Mouse (Mus musculus) midbrain, embryonic 14.5 days (tissue): Measurements from ENCODE around the gene Acap3. TPM values are rescaled to one million over a fixed set of nuclear protein-coding genes. Genes with fewer than 3 reads are reported as not detected.

Source experiments
- ATAC-seq: fragments of 200-750 bp; cut with Nextera tagmentation; 2 replicates; pipeline ENCODE4 v1.8.0; 2017; ENCODE audit warnings: moderate number of reproducible peaks, moderate library complexity; ENCODE audit not compliant: low FRiP score, low TSS enrichment
- DNase-seq: peaks from one replicate; pipeline ENCODE4 v3.0.0-alpha.2; 2015
- H3K27ac ChIP-seq: fragments of 300-500 bp; sonication (generic); replicated peaks from 2 replicates; pipeline ENCODE4 v1.5.1; 2014; ENCODE audit warnings: mild to moderate bottlenecking, low read depth, low read length, moderate library complexity
- H3K27me3 ChIP-seq: fragments of 300-500 bp; sonication (generic); 2 replicates; pipeline ENCODE4 v1.6.1; 2014; ENCODE audit warnings: low read length, control low read depth, mixed read lengths; ENCODE audit not compliant: control insufficient read depth, insufficient read depth
- H3K36me3 ChIP-seq: fragments of 300-500 bp; sonication (generic); 2 replicates; pipeline ENCODE4 v1.6.1; 2014; ENCODE audit warnings: low read length, control low read depth; ENCODE audit not compliant: control insufficient read depth, insufficient read depth
- H3K4me1 ChIP-seq: fragments of 300-500 bp; sonication (generic); 2 replicates; pipeline ENCODE4 v1.6.1; 2014; ENCODE audit warnings: mild to moderate bottlenecking, antibody characterized with exemption, low read length, control low read depth; ENCODE audit not compliant: control insufficient read depth, insufficient read depth
- H3K4me2 ChIP-seq: fragments of 300-500 bp; sonication (generic); 2 replicates; pipeline ENCODE4 v1.6.1; 2014; ENCODE audit warnings: mild to moderate bottlenecking, low read length, moderate library complexity
- H3K4me3 ChIP-seq: fragments of 300-500 bp; sonication (generic); replicated peaks from 2 replicates; pipeline ENCODE4 v1.5.1; 2014; ENCODE audit warnings: low read depth, low read length
- H3K9ac ChIP-seq: fragments of 300-500 bp; sonication (generic); replicated peaks from 2 replicates; pipeline ENCODE4 v1.6.1; 2014; ENCODE audit warnings: mild to moderate bottlenecking, low read length, moderate library complexity
- H3K9me3 ChIP-seq: fragments of 300-500 bp; sonication (generic); 2 replicates; pipeline ENCODE4 v1.6.1; 2016; ENCODE audit warnings: low read length, control low read depth, mixed read lengths; ENCODE audit not compliant: control insufficient read depth
- whole genome bisulfite sequencing: fragments of 180-500 bp; shearing (Covaris S2); extraction: QIAGEN DNeasy Blood & Tissue Kit; methylation state at CpG from one replicate; pipeline ENCODE4 v1.1.7; 2014; 5-methylcytosine and 5-hydroxymethylcytosine counted together
- polyA plus RNA-seq: library from polyadenylated mRNA; unstranded; fragments of >200 nt; fragmentation: Nextera tagmentation; extraction: Ambion mirVana; gene quantifications from 2 replicates; pipeline ENCODE4 v1.2.1, GENCODE M21; 2014

Gene Acap3
- 76.6 and 84.8 TPM in 2 replicates for polyA plus RNA-seq

DNA sequence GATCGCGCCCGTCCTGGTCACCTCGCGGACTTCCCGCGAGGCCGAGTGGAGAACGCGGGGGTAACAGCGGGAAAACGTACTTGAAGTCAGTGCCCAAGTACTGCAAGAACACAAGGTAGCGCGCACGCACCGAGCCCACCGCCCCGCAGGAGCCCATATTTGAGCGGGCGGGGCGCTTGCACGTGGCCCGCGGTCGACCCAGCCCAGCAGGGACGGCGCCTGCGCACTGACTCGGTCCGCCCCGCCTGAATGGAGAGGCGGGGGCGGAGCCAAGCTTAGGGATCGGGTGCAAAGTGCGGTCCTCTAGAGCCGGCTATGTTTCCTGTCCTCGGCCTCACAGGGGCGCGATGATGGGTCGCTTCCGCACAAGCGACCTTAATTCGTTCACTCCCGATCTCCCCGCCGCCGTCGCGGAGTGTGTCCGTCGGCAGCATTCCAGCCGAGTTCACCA, at the start of gene Acap3, which contains the start of gene Pusl1:
Gene Acap3 (plus strand): TSS at position 272 of the 451 bp plus-strand sequence.
Gene Pusl1 (minus strand): TSS at position 231 of the 451 bp plus-strand sequence.
- peaks cover 36% of the 10 kb centered on the region for H3K4me1 ChIP-seq
- DNase-seq (peak; percentile 99), ATAC-seq (peak; percentile 89)
- H3K4me2 ChIP-seq: peak within 1 kb of the TSS; percentile 99
- WGBS: under 1% methylated on average over 52 of the region's 52 CpGs
- H3K36me3 ChIP-seq: peaks cover 45% of the 10 kb centered on the region
- peak within 1 kb of the TSS; percentile 92 for H3K9ac ChIP-seq
- no peaks in the 10 kb centered on the region for H3K27me3 ChIP-seq
- H3K27ac ChIP-seq: peak within 1 kb of the TSS; percentile 99
- H3K9me3 ChIP-seq: no peaks in the 10 kb centered on the region
- H3K4me3 ChIP-seq: peak within 1 kb of the TSS; percentile 98

DNA sequence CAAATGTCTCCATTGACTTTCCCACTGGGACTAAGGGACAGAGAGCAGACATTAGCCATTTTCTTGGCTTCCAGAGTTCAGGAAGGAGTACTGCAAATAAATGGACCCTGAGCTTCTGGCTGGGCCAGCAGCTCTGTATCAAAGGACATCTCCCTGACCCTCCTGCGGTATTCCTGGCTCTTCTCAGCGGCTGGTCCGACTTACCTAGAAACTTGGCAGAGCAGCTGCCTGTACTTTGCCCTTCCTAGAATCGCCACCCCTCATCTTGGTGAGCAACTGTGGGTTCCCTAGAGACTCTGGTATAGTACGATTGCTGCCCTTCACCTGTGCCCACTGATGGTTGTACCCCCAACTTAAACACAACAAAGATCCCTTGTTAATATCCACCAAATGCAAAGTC, 48.4 kb upstream of the Acap3 start:
- no peak for DNase-seq
- H3K36me3 ChIP-seq: no peaks in the 10 kb centered on the region
- no peak for ATAC-seq
- no peak overlapping the region for H3K27ac ChIP-seq
- no peak overlapping the region for H3K4me2 ChIP-seq
- H3K9ac ChIP-seq: no peak overlapping the region
- no peaks in the 10 kb centered on the region; the same call in none of the 2 replicates for H3K27me3 ChIP-seq
- H3K4me3 ChIP-seq: no peak overlapping the region
- H3K9me3 ChIP-seq: no peaks in the 10 kb centered on the region
- 95% methylated on average over 5 of the region's 5 CpGs for WGBS
- H3K4me1 ChIP-seq: peaks cover 21% of the 10 kb centered on the region

DNA sequence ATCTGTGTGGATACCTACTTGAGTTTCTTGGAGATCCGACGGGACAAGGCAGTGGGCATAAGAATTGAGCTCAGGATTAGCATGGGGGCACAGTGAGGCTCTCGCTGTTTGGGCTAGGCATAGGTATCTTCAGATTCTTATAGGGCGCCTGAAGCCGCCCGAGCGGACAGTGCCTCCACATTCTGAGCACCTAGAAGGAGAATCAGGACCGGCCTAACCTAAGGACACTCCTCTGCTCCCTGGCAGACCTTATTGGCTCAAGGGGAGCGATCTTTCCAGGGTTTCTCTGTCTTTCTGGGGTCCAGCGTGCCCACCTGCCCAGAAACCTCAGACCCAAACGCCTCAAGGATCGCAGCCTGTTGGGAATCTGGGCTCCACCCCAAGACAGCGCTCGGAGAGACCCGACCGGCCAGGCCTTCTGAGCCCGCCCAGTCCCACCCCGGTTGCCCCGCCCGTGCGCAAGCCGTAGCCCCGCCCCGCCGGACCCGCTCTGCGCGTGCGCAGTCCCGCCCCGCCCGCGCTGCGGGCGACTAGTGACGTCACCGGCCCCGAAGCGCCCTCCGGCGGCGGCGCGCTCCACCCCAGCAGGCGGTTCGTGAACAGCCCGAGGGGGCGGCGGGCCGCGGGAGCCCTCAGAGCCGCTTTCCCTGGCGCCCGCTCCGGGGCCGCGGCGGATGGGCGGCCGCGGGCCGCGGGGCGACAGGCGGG, 44.6 kb upstream of the Acap3 start, which contains the start of gene Dvl1:
Gene Dvl1 (plus strand): TSS at position 532 of the 708 bp plus-strand sequence.
- H3K4me1 ChIP-seq: peaks cover 25% of the 10 kb centered on the region
- no peaks in the 10 kb centered on the region; the same call in 1 of the 2 replicates for H3K27me3 ChIP-seq
- DNase-seq: peak; percentile 96
- H3K27ac ChIP-seq: peak within 1 kb of the TSS; percentile 86
- no peaks in the 10 kb centered on the region for H3K36me3 ChIP-seq
- H3K9ac ChIP-seq: peak within 1 kb of the TSS; percentile 91
- peak; percentile 88 for ATAC-seq
- no peaks in the 10 kb centered on the region for H3K9me3 ChIP-seq
- WGBS: 2% methylated on average over 65 of the region's 65 CpGs
- H3K4me3 ChIP-seq: peak within 1 kb of the TSS; percentile 85
- H3K4me2 ChIP-seq: peak within 1 kb of the TSS; percentile 95

DNA sequence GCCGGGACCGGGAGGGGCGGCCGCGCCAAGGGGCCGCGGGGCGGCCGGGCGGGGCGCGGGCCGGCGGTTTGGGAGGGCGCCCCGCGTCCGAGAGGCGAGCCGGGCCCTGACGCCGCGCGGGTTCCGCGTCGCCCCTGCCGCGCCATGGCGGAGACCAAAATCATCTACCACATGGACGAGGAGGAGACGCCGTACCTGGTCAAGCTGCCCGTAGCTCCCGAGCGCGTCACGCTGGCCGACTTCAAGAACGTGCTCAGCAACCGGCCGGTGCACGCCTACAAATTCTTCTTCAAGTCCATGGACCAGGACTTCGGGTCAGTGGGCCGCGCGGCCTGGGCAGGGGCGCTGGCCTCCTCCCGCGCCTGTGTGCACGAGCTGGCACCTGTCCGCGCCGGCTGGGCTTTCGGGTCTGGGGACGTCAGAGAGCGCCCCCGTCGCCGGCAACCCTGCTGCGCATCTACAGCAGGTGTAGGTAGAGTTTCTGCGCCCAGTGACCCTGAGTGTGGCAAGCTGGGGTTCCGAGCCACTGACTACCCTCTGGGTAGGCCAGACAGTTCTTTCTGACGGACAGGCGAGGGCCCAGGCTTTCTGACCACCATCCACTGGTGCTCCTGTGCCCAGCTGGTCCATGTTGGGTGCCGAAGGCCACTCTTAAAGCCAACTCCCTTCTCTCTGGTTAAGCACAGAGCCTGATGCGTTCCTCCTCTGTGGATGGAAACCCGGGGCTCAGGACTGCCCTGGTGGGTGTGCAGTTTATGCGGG, 43.9 kb upstream of the Acap3 start:
- H3K27ac ChIP-seq: peak overlapping the region; percentile 86
- DNase-seq: peak; percentile 65

DNA sequence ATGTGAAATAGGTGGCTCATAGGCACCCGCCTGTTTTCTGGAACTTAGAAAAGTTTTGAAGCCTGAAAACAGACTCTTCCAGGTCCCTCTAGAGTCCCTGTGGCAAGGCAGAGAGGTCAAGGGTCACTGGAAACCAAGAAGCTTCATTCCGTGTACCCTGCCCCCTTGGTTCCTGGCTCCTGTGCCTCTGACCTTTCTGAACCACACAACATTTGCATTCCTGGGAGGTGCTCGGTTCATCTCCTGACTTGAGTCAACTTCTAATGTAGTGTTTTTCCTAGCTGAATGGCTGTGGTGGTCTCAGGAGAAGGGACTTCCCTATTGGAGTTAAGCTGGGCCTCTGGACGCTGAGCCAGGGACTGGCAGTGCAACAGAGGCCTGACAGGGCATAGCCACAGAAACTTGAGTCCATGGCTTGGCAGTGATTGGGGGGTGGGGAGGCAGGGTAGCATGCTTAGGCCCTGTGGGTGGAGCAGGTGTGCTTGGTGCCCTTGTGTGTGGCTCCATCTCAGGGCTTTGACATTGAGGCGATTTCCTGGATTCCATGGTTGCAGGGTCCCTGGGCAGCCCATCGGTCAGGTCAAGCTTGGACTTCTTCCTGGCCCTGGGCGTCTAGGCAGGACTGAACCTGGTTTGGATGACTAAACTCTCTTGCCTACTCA, 43.1 kb upstream of the Acap3 start:
- H3K4me2 ChIP-seq: peak overlapping the region; percentile 95
- H3K9me3 ChIP-seq: no peaks in the 10 kb centered on the region
- no peak for DNase-seq
- no peaks in the 10 kb centered on the region for H3K27me3 ChIP-seq
- 54% methylated on average over 7 of the region's 7 CpGs for WGBS
- peak overlapping the region; percentile 91 for H3K9ac ChIP-seq
- H3K4me3 ChIP-seq: peak overlapping the region; percentile 85
- H3K27ac ChIP-seq: no peak overlapping the region
- peaks cover 25% of the 10 kb centered on the region for H3K4me1 ChIP-seq
- no peak for ATAC-seq
- peaks cover 5% of the 10 kb centered on the region; the same call in 1 of the 2 replicates for H3K36me3 ChIP-seq

More for the DNA sequence above, 43.9 kb upstream of the Acap3 start:
- Histone ChIP-seq H3K9me3 (no peaks in the 10 kb centered on the region), H3K9ac (peak overlapping the region; percentile 91), H3K36me3 (no peaks in the 10 kb centered on the region), H3K4me3 (peak overlapping the region; percentile 85), H3K4me1 (peaks cover 25% of the 10 kb centered on the region), H3K4me2 (peak overlapping the region; percentile 95), H3K27me3 (no peaks in the 10 kb centered on the region)
- WGBS: 1% methylated on average over 66 of the region's 69 CpGs
- peak; percentile 51 for ATAC-seq

DNA sequence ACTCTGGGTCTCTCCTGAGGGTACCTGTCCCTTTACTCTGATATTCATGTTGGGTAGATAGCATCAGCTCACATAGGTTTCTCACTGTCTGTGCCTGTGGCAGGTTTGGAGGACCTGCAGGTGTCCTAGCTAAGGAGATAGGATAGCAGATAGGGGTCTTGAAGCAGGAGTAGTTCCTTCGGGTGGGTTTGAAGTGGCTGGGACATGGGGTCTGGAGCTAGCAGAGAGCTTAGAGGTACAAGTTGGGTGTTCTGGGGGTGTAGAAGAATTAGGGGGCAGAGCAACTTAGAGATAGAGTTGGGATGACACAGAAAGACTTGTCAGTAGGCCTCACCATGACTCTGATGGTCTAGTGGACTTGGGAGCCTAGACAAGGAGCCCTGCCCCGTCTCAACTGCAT, 42.2 kb upstream of the Acap3 start:
- Histone ChIP-seq H3K9ac (no peak overlapping the region), H3K4me1 (peaks cover 25% of the 10 kb centered on the region), H3K4me3 (no peak overlapping the region), H3K4me2 (peak overlapping the region; percentile 95), H3K27ac (no peak overlapping the region), H3K36me3 (peaks cover 12% of the 10 kb centered on the region; the same call in 1 of the 2 replicates), H3K9me3 (no peaks in the 10 kb centered on the region), H3K27me3 (no peaks in the 10 kb centered on the region)
- no peak for DNase-seq
- ATAC-seq: no peak
- WGBS: 89% methylated on average over 2 of the region's 2 CpGs

DNA sequence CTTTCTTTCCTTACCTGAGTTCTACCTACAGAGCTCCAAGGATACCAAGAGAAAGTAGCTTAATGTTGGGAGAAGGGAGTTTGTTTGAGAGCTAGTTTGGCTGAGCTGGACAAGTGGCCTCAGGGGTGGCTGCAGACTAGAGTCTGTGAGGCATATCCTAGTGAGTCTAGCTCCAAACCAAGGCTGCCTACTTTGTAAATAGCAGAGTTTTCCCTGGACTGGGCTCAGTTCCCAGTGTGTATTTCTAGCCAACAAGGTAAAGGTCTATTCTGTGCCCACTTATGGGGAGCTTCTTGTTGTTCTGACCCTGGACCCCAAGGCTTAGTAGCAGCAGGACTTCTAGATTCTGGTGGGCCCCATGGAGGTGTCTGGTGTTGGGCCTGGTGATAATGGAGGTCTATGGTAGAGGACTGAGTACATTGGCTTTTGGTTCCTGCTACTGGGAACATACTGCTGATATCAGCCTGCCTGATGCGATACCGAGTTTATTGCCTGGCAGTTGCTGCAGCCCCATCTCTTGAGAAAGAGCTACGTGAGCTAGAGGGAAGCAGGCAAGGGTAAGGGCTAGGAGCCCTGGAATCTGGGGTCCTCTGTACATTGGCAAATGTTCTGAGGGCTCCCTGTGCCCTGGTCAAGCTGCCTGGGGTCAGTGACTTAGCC, 41.7 kb upstream of the Acap3 start:
- WGBS: 91% methylated on average over 3 of the region's 3 CpGs

DNA sequence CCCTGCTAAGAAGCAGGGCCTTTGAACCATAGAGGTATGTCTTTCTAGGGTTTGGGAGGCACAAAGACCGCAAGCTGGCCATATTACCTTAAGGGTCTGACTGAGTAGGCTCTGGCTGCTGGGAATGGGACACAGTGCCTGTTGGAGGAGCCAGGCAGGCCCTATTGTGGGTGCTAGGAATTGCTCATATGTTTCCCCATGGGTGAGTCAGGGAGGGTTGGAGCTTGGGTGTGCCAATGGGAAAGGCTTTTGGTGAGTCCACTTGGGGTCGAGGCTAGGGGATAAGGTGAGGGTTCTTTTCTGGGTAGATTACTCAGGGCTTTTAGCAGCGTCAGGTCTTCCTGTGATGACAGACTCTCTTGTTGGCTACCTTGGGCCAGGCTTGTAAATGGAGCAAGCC, 40.3 kb upstream of the Acap3 start:
- no peak overlapping the region for H3K4me2 ChIP-seq
- peaks cover 32% of the 10 kb centered on the region for H3K36me3 ChIP-seq
- H3K4me1 ChIP-seq: peaks cover 24% of the 10 kb centered on the region
- WGBS: 92% methylated on average over 3 of the region's 3 CpGs
- no peaks in the 10 kb centered on the region for H3K27me3 ChIP-seq
- H3K27ac ChIP-seq: no peak overlapping the region
- ATAC-seq (no peak), DNase-seq (no peak)
- H3K9ac ChIP-seq: no peak overlapping the region
- H3K4me3 ChIP-seq: no peak overlapping the region
- no peaks in the 10 kb centered on the region for H3K9me3 ChIP-seq

More for the DNA sequence above, 41.7 kb upstream of the Acap3 start:
- Histone ChIP-seq H3K4me1 (peaks cover 25% of the 10 kb centered on the region), H3K36me3 (peaks cover 18% of the 10 kb centered on the region), H3K4me2 (no peak overlapping the region), H3K9ac (no peak overlapping the region), H3K9me3 (no peaks in the 10 kb centered on the region), H3K27ac (no peak overlapping the region), H3K27me3 (no peaks in the 10 kb centered on the region), H3K4me3 (no peak overlapping the region)
- ATAC-seq: no peak
- no peak for DNase-seq
